Mouse (Mus musculus) C2C12 (cell line): ENCODE measurements around the gene Ass1. TPM values are rescaled to one million over a fixed set of nuclear protein-coding genes. Genes with fewer than 3 reads are reported as not detected.

Experiments
- H3K27me3 ChIP-seq: one replicate; pipeline ENCODE4 v1.6.1; 2011; ENCODE audit not compliant: control insufficient read depth, insufficient read depth, insufficient read length
- H3K36me3 ChIP-seq: one replicate; pipeline ENCODE4 v1.6.1; 2011; ENCODE audit not compliant: control insufficient read depth, insufficient read depth
- H3K4me3 ChIP-seq: one replicate; pipeline ENCODE4 v1.5.1; 2011; ENCODE audit warnings: mild to moderate bottlenecking, control low read depth; ENCODE audit not compliant: poor library complexity, insufficient read depth, severe bottlenecking
- H3K79me2 ChIP-seq: one replicate; pipeline ENCODE4 v1.6.1; 2011; ENCODE audit not compliant: control insufficient read depth, insufficient read depth
- H3K79me3 ChIP-seq: one replicate; pipeline ENCODE4 v1.6.1; 2011; ENCODE audit warnings: low read depth, control low read depth
- H3ac ChIP-seq: one replicate; pipeline ENCODE3; 2011; ENCODE audit warnings: low read depth; ENCODE audit not compliant: control insufficient read depth, insufficient read length
- CEBPB ChIP-seq: IDR thresholded peaks from one replicate; pipeline ENCODE4 v1.6.1; 2011; ENCODE audit warnings: low read depth, mild to moderate bottlenecking, control low read depth, moderate library complexity
- CTCF ChIP-seq: IDR thresholded peaks from one replicate; pipeline ENCODE4 v1.5.1; 2011; ENCODE audit not compliant: control insufficient read depth, insufficient read depth, insufficient read length
- FOSL1 ChIP-seq: IDR thresholded peaks from one replicate; pipeline ENCODE4 v1.8.0; 2011; ENCODE audit warnings: mild to moderate bottlenecking, low read length; ENCODE audit not compliant: poor library complexity, insufficient read depth, severe bottlenecking
- MAX ChIP-seq: IDR thresholded peaks from one replicate; pipeline ENCODE4 v1.6.1; 2011; ENCODE audit warnings: mild to moderate bottlenecking, control low read depth
- MYOD1 ChIP-seq: IDR thresholded peaks from one replicate; pipeline ENCODE4 v1.6.1; 2011; ENCODE audit warnings: low read depth; ENCODE audit not compliant: control insufficient read depth, insufficient read length
- MYOG ChIP-seq: IDR thresholded peaks from one replicate; pipeline ENCODE4 v1.6.1; 2011; ENCODE audit not compliant: control insufficient read depth, insufficient read length; ENCODE audit errors: extremely low read depth
- USF1 ChIP-seq: IDR thresholded peaks from one replicate; pipeline ENCODE4 v1.6.1; 2011; ENCODE audit warnings: low read depth, mild to moderate bottlenecking, control low read depth, moderate library complexity
- polyA plus RNA-seq: library from polyadenylated mRNA; unstranded; fragments of >200 nt; fragmentation: generic; extraction: Trizol; gene quantifications from one replicate; pipeline ENCODE4 v1.2.1, GENCODE M21; 2012; ENCODE audit warnings: missing spikeins

The Ass1 gene
- polyA plus RNA-seq, 1 experiment, result 248 TPM

DNA sequence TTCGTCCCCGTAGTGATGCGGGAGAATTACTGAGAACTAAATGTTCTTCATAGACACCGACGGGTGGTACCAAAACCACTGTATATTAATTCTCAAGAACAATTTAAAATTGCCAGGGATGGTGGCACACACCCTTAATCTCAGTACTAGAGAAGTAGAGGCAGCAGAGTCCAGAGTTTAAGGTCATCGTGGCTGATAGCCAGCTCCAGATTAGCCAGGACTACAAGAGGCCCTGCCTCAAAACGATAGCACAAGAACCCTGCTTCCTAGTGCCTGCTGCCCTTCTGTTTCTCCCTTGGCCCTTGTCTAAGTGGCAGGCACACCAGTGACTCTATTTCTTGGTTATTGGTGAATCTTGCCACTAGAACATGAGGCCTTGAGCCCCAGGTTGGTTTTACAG lies 9.1 kb upstream of the Ass1 start:
- Histone ChIP-seq H3ac (no peak overlapping the region), H3K36me3 (no peaks in the 10 kb centered on the region), H3K4me3 (no peak overlapping the region), H3K27me3 (no peaks in the 10 kb centered on the region), H3K79me2 (no peaks in the 10 kb centered on the region), H3K79me3 (no peaks in the 10 kb centered on the region)
- TF ChIP-seq CTCF, result no peak
- TF ChIP-seq MYOD1, result no peak
- TF ChIP-seq USF1, result no peak
- TF ChIP-seq FOSL1, result no peak
- no peak for TF ChIP-seq MAX
- no peak for TF ChIP-seq MYOG
- TF ChIP-seq CEBPB, result no peak

DNA sequence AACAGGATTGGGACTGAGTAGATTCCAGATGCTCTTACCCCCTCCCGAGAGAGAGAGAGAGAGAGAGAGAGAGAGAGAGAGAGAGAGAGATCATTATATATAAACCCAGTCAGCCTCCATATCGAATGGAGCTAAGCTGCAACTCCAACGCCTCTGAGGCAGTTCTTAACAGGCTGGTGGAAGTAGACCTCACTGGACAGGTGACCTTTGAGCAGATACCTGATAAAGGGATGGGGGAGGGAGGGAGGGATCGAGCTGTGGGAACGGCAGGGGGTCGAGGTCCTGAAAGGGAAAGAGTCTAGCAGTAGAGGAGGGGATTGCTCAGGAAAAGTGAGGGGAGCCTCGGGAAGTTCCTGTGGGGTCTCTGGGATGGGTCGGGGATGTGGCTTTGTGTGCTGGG lies 8.0 kb upstream of the Ass1 start:
- no peak overlapping the region for H3K4me3 ChIP-seq
- no peaks in the 10 kb centered on the region for H3K79me2 ChIP-seq
- H3K36me3 ChIP-seq, result no peaks in the 10 kb centered on the region
- H3K27me3 ChIP-seq, result no peaks in the 10 kb centered on the region
- TF ChIP-seq MYOD1 (no peak), MAX (no peak), USF1 (no peak), CTCF (no peak), MYOG (no peak), CEBPB (no peak)
- no peak overlapping the region for H3ac ChIP-seq
- no peaks in the 10 kb centered on the region for H3K79me3 ChIP-seq

DNA sequence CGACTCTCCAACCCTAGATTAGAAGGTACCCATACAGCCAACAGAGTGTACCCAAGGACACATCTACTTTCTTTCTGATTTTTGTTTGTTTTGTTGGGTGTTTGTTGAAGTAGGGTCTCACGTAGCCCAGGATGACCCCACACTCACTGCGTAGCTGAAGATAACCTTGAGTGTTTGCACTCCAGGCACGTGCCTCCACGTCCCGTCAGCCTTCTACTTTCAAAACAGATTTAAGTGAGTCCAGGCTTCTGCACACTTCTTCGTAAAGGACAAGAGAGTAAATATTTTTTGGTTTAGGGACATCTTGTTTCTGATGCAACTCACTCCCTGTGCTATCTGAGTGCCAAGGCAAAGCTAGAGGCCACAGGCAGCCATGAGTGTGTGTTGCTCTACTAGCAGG lies 6.8 kb upstream of the Ass1 start:
- Histone ChIP-seq H3K27me3 (no peaks in the 10 kb centered on the region), H3ac (no peak overlapping the region), H3K36me3 (no peaks in the 10 kb centered on the region), H3K79me2 (no peaks in the 10 kb centered on the region), H3K4me3 (no peak overlapping the region), H3K79me3 (no peaks in the 10 kb centered on the region)
- no peak for TF ChIP-seq MAX

DNA sequence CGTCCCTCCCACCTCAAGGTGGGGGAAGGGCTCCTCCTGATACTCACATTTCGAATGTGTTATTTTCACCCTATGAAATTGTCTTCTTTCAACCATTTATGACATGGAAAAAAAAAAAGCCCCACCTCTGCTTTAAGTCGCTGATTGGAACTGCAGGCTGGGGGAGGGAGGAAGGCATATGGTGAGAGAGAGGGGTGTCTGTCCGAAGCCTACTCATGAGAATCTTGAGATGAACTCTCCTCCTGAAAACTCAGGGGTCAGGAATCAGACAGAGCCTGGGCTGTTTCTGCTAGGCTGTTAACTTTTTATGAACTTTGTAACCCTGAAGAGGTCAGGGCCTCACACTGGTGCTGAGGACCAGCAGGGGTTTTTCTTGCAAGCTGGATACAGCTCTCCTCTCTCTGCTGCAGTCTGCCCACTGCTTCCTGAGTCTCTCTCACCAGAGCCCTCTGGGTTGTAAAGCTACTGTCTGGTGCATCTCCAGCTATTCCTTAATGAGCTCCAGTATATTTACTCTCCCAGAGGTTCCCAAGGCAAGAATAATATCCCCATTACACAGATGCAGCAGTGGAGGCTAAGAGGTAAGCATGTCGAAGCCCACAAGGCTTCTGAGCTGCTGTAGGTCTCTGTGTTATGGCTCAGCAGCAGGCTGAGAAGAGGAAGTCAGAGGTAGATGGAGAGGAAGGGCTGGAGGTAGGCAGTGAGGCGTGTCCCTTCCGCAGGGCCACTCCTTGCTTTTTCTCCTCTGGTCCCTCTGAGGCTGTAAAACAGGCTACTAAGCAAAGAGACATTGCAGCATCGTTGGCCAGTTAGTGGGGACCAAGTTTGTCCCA lies 6.1 kb upstream of the Ass1 start:
- no peak overlapping the region for H3K4me3 ChIP-seq
- no peak for TF ChIP-seq MYOG
- TF ChIP-seq FOSL1, result no peak
- no peaks in the 10 kb centered on the region for H3K27me3 ChIP-seq

DNA sequence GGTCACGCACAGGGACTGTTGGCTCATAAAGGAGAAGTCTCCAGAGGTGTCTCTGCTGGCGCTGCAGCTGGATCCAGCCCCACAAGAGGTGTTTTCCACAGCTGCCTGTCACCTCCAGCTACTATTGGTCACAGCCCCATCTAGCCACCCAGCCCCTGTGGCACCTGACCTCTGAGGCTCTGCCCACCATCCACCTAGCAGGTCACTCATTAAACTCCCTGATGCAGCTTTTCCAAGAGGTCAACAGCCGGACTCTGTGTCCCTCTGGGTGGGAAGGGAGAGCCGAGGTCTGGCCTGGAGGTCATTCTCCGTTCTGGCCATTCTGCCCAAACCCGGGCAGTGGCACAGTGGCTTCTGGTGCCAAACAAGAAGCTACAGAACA lies 5.5 kb upstream of the Ass1 start:
- Histone ChIP-seq H3K79me2 (no peaks in the 10 kb centered on the region), H3K79me3 (no peaks in the 10 kb centered on the region), H3K36me3 (no peaks in the 10 kb centered on the region), H3ac (no peak overlapping the region), H3K27me3 (no peaks in the 10 kb centered on the region), H3K4me3 (no peak overlapping the region)
- TF ChIP-seq MAX, result no peak
- no peak for TF ChIP-seq USF1
- TF ChIP-seq CTCF, result no peak
- TF ChIP-seq MYOG, result no peak
- no peak for TF ChIP-seq FOSL1
- TF ChIP-seq MYOD1, result no peak
- TF ChIP-seq CEBPB, result no peak

More for the DNA sequence above, 6.1 kb upstream of the Ass1 start:
- H3K36me3 ChIP-seq, result no peaks in the 10 kb centered on the region
- no peaks in the 10 kb centered on the region for H3K79me3 ChIP-seq
- no peak overlapping the region for H3ac ChIP-seq
- no peaks in the 10 kb centered on the region for H3K79me2 ChIP-seq

DNA sequence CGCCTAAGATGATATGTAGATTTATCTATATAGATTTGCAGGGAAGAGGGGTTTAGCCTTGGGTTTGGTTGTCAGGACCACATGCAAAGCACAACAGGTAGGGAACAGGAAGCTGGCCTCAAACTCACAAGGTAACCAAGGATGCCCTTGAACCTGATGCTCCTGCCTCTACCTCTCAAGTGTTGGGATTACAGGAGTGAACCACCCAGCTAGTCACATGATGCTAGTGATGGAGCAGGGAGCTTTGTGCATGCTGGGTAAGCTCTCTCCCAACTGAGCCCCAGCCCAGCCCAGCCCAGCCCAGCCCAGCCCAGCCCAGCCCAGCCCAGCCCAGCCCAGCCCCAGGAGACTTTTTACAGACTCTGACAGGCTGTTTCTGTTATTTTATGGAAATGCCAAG lies 2.5 kb upstream of the Ass1 start:
- Histone ChIP-seq H3ac (no peak overlapping the region), H3K4me3 (no peak overlapping the region), H3K79me3 (no peaks in the 10 kb centered on the region), H3K36me3 (no peaks in the 10 kb centered on the region), H3K79me2 (peaks cover 20% of the 10 kb centered on the region), H3K27me3 (no peaks in the 10 kb centered on the region)
- TF ChIP-seq USF1 (peak; percentile 87), FOSL1 (no peak), MAX (no peak), MYOG (no peak), CEBPB (no peak), MYOD1 (no peak)
